Mouse (Mus musculus) heart, postnatal 4 days (tissue): ENCODE results near the gene Gcc2. TPM values are rescaled to one million over a fixed set of nuclear protein-coding genes. Genes with fewer than 3 reads are reported as not detected.
A peak's percentile ranks its signal among the peaks of the same experiment; 100 is the strongest.
"Not testable (repeated sequence)": the region's sequence is repeated elsewhere in the genome, so short reads cannot be mapped to it uniquely, and the experiment has no call there.

Experiments used
- DNase-seq: peaks from one replicate; pipeline ENCODE4 v3.0.0; 2021
- total RNA-seq, 2 experiments: library from RNA; stranded (reverse); gene quantifications; 2 replicates each; pipeline ENCODE4 v1.2.3; 2021

Gcc2 gene
- total RNA-seq, 2 experiments from 2014 or later = 24.6 to 29.2 TPM

DNA sequence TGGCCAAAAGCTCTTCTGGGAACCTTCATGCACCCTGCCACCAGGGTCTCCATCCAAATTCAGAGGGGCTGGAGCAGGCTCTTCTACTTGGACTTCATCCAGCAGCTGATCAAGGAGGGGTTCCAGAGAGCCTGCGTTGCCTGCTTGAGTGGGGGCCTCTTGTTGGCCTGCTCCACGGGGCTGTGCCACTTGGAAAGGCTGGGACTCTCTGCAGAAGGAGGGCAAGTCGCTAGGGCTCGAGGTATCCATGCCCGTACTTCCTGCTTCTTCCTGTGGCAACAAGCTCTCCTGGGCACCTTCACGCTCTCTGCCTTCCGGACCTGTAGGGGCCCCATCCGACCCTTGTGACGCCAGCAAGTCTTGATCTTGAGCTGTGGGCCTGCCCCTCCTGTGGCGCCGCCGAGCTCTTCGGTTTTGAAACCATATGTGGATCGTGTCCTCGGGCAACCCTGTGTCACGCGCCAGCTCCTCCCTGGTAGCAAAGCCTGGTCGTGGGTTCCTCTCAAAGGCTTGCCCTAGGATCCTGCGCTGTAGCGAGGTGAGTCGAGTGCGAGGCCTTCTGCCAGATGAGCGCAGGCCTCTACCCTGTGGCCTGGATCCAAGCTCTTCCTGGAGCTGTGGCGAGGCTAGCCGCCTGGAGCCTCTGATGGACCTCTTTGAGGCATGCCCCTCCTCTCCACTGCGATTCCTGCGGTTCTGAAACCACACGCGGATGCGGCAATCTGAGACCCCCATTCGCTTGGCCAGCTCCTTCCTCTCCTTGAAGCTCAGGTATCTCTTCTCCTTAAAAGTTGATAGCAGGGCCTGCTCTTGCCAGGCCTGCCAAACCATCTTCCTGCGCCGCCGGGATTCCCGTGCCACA, 23.3 kb upstream of the Gcc2 start:
- peak; percentile 79 for DNase-seq

DNA sequence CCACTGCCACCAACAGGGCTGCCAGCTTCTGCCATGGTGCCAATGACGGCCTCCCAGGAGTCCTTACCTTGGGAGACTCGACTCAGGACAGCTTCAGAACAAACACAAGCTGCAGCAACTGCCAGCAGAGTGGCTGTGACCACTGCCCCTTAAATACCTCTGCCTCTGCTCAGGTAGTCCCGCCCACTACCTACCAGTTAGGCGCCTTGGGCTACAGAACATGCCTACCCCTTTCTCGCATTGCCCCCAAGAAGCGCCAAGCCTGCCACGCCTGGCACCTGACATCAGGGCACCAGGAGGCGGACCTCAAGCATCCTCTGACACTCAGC, 22.7 kb upstream of the Gcc2 start, which contains the start of gene Duxf3:
Gene Duxf3, minus strand, starts transcription at position 35 of the 329 bp plus-strand sequence.
- DNase-seq = not testable (repeated sequence)

- not testable (repeated sequence) for DNase-seq
Measured at GRCm38 (mm10) chr10:58233054-58233739, 22.1 kb upstream of the Gcc2 start.

GRCm38 (mm10) chr10:58233740-58234121, 21.6 kb upstream of the Gcc2 start:
- not testable (repeated sequence) for DNase-seq

DNA sequence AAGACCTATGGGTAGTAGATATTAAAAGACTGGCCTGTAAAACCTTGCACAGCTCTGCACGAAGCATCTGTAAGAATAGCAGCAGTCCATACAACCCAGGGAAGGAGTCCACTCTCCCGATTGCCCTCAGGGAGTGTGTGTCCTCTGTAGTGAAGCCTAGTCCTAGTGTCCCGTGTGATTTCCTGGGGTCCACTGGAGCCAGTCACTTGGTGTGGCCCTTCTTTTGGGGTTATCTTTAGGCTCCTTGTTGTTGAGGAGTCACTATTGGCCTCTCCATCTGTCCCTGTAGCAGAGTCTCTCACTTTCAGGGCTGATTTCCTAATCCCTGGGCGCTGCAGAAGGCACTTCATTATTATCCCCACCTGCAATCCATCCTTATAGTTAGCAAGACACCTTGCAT, 20.3 kb upstream of the Gcc2 start:
- not testable (repeated sequence) for DNase-seq

DNA sequence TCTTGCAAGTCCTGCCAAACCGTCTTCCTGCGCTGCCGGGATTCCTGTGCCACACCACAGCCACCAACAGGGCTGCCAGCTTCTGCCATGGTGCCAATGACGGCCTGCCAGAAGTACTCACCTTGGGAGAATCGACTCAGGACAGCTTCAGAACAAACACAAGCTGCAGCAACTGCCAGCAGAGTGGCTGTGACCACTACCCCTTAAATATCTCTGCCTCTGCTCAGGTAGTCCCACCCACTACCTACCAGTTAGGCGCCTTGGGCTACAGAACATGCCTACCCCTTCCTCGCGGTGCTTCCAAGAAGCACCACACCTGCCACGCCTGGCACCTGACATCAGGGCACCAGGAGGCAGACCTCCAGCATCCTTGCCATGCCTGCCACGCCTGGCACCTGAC, 18.7 kb upstream of the Gcc2 start, which contains the start of gene Gm4981:
Gene Gm4981, minus strand, starts transcription at position 89 of the 400 bp plus-strand sequence.
- no peak for DNase-seq

DNA sequence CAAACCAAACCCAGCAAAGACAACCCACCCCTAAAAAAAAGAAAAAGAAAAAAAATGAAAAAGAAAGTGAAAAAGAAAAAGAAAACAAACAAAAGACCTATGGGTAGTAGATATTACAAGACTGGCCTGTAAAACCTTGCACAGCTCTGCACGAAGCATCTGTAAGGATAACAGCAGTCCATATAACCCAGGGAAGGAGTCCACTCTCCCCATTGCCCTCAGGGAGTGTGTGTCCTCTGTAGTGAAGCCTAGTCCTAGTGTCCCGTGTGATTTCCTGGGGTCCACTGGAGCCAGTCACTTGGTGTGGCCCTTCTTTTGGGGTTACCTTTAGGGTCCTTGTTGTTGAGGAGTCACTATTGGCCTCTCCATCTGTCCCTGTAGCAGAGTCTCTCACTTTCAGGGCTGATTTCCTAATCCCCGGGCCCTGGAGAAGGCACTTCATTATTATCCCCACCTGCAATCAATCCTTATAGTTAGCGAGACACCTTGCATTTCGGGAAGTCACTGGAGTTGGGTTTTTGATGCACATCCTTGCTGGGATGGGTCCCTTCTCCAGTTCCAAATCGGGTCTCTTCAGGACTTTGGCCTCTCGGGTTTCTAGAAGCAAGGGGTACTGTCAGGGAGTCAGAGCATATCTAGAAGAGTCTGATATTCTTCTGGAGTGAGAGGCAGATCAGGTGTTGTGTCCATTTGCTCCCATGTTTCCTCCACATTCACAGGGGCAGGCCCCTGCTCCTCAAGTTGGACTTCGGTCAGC, 16.1 kb upstream of the Gcc2 start:
- peak; percentile 66 for DNase-seq

GRCm38 (mm10) chr10:58249535-58249934, 5.8 kb upstream of the Gcc2 start:
- no peak for DNase-seq

DNA sequence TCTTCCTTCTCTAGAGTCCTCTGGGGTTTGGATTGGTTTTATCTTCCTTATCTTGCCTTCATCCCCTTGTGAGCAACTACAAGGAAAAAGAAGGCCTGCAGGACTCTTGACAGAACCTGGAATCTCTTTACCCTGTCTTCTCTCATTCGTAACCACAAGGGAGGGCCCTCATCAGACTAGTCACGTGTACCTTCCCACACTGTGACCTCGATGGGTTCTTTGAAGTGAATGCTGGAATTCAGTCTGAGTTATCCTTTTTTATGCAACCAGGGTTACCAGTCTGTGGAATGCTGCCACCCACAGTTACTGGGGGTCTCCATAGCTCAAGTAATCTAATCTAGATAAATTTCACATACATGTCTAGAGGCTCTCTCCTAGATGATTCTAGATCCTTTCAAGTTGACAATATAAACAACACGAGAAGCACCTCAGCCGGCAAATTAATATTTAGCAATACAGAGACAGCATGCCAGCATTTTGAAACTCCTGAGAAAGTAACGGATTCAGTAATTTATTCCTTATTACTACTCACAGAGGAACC, 592 bp upstream of the Gcc2 start:
- no peak for DNase-seq

DNA sequence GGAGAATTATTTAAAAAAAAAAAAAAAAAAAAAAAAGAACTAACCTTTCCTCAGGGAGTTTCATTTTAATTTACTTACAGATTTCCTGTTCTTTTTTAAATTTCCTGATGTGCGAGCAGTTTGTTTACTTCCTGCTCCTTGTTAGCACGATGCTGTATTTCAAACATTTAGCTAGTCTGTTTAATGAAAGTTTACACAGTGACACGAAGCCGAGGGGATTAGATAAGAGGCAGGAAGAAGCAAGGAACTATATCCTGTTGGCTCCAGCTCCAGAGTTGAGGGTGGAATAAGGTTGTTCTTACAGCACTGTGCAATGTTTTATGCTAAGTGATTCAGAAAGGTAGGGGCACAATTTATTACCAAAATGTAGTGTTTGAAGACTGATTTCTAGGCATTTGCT, 657 bp downstream of the Gcc2 start:
- no peak for DNase-seq

GRCm38 (mm10) chr10:58258466-58258865, 3.2 kb downstream of the Gcc2 start:
- DNase-seq = no peak

DNA sequence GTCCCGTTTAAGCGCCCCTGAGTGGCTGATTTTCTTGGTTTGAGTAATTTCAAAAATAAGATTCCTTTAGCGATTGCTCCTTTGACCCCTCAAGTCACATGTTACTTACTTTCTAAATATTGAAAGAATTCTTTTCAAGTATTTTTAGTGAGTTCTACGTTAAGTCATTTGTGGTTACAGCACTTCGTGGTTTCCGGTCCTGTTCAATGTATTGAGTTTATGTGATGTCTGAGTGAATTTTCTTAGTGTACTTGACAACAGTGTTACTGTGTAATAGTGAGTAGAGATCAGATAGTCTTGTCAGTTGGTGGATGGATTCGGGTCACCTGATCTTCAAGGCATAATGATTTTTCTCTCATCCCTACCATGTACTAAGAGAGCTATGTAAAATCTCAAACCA, 26.9 kb downstream of the Gcc2 start:
- DNase-seq = no peak

- no peak for DNase-seq
Measured at GRCm38 (mm10) chr10:58290742-58291141, 35.4 kb downstream of the Gcc2 start.

GRCm38 (mm10) chr10:58294246-58294645, 38.9 kb downstream of the Gcc2 start:
- DNase-seq = no peak

GRCm38 (mm10) chr10:58295605-58296004, 40.3 kb downstream of the Gcc2 start:
- DNase-seq = no peak

DNA sequence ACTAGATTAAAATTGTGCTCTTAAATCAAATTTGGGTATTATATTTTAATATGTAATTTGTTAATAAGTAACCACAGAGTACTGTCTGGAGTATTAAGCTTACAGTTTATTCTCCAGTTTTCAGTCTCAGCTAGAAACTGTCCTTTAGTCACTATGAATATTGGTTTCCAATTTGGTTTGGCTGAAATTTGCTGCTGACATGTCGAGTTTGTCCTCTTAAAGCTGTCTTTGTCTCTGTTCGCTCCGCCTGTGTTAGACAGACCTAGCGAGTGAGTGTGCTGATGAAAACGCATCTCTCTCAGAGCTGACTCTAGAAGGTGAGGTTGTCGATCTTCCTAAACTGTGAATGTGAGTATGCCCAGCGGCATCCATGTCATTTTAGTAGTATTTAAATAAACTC, 49.7 kb downstream of the Gcc2 start:
- DNase-seq = no peak

- DNase-seq = no peak
Measured at GRCm38 (mm10) chr10:58306897-58307296, 51.6 kb downstream of the Gcc2 start.

DNA sequence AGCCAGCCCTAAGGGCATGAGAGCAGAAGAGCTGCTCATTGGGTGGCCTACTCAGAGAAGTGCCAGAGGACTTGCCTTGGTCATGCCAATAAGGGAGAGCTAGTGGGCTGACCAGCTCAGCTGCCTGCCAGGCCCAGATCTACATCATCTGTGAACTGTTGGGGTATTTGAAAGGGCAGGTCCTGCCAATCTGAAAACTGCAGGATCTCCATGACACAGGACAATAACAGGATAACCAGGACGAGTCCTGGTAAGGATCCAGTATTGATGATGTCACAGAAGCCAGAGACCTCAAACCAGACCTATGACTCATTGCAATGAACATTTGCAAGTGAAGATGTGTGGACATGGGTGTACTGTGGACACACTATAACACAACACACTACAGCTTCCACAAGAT, 55.5 kb downstream of the Gcc2 start:
- no peak for DNase-seq

GRCm38 (mm10) chr10:58312887-58313286, 57.6 kb downstream of the Gcc2 start:
- DNase-seq = no peak

DNA sequence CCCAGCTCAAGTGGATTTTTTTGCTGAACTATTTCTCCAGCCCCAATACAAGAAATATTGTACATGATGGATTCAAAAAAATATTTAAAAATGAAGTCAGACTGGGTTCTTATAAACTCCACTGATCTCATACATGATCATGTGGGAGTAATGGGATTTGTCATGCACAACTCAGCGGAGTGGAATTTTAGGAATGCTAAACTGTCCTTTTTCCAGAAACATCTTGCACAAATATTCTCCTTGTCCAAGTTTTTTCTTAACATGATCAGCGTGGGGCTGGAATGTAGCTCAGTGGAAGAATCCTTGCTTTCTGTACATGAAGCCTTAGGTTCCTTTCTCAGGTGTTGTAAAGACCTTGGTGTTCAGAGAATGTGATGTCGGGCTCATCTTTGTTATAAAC, 65.6 kb downstream of the Gcc2 start:
- no peak for DNase-seq

DNA sequence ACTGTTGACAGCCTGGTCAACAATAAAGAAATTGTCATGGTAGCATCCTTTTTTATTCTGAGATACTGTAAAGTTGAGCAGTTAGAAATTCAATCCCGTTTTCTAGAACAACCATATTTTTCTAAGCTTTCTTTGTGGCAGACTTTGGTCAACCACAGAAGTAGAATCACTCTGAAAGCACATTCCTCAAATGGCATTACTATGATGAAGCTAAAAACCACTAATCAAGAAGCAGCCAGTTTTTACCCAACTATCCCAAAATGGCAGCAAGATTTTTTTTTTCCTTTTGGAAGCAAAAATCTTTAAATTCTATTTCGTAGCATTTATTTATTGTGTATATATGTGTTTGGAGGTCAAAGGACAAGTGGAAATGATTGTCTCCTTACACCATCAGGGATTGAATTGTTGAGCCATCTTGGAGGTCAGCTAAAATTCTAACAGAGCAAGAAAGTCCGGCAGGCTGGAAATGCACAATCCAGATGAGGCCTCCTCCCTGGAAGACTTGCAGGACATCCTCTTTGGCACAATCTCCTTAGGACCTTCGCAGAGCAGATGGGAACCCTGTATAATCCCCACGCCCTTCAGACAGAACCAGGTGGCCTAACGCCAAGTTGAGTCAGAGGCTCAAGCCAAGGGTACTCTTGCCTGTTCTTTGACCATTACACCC, 67.2 kb downstream of the Gcc2 start:
- DNase-seq = no peak
